Mouse (Mus musculus) Patski (cell line): ENCODE measurements around the gene Fmod. TPM values are rescaled to one million over a fixed set of nuclear protein-coding genes. Genes with fewer than 3 reads are reported as not detected.

Source experiments
- ATAC-seq: fragments of 100-300 bp; one replicate; pipeline ENCODE4 v1.8.0; 2021
- CTCF ChIA-PET: fragments of 350-600 bp; sonication (Branson Sonifier 250); formaldehyde crosslinking; loops from one replicate; lab custom pipeline; 2022; ENCODE audit warnings: inconsistent platforms; lab: Charles Lee
- POLR2A ChIA-PET: fragments of 350-600 bp; sonication (Branson Sonifier 250); formaldehyde crosslinking; loops from one replicate; lab custom pipeline; 2022; ENCODE audit warnings: antibody characterized with exemption, inconsistent platforms; lab: Charles Lee
- DNase-seq: peaks from one replicate; pipeline ENCODE4 v3.0.0-alpha.2; 2011; ENCODE audit warnings: low read depth, low spot score
- H3K27me3 ChIP-seq: fragments of 371-371 bp; one replicate; pipeline ENCODE4 v1.5.1; 2021
- CTCF ChIP-seq: fragments of 100-300 bp; IDR thresholded peaks from one replicate; pipeline ENCODE4 v1.5.1; 2021
- in situ Hi-C: fragments of 300-500 bp; cut with MboI; formaldehyde crosslinking; loops from 3 replicates; pipeline ENCODE4 v1.11.1; 2018; ENCODE audit warnings: low pct_unique_long_range_greater_than_20kb, mixed read lengths
- polyA plus RNA-seq: library from polyadenylated mRNA; unstranded; gene quantifications from one replicate; pipeline ENCODE4 v1.2.3, GENCODE M21; 2021

The Fmod gene
- polyA plus RNA-seq, 1 experiment from 2014 or later: 0.10 TPM

GRCm38 (mm10) chr1:134053207-134053606 lies 16.2 kb downstream of the Fmod start:
- ATAC-seq (no peak), DNase-seq (no peak)
- peaks cover 6% of the 10 kb centered on the region for H3K27me3 ChIP-seq
- in situ Hi-C loops: no loop called here
- POLR2A ChIA-PET: interaction anchor here (1.1 kb wide), 1 partner anchor 69 kb away, joined by 3 read pairs; no protein-coding TSS in a partner anchor
- CTCF ChIA-PET: interaction anchor here (0.8 to 8.5 kb wide), 15 partner anchors 10 to 270 kb away, joined by 3 to 72 read pairs (median 3); partner anchors contain the start of gene Btg2
- no peak for TF ChIP-seq CTCF

GRCm38 (mm10) chr1:134055058-134055457 lies 18.0 kb downstream of the Fmod start:
- DNase-seq: no peak
- peaks cover 6% of the 10 kb centered on the region for H3K27me3 ChIP-seq
- in situ Hi-C loops: loop anchor here (5.0 kb wide), 1 partner anchor 47 kb away; no protein-coding TSS in a partner anchor
- ChIA-PET POLR2A (no interaction called here), CTCF (interaction anchor here (1.2 to 8.5 kb wide), 3 partner anchors 22 to 65 kb away, joined by 3 to 72 read pairs (median 3); no protein-coding TSS in a partner anchor)
- no peak for ATAC-seq
- no peak for TF ChIP-seq CTCF

- TF ChIP-seq CTCF: no peak
- H3K27me3 ChIP-seq: no peaks in the 10 kb centered on the region
- ATAC-seq (no peak), DNase-seq (no peak)
- POLR2A ChIA-PET: interaction anchor here (0.6 kb wide), 1 partner anchor 9 kb away, joined by 3 read pairs; no protein-coding TSS in a partner anchor
- in situ Hi-C loops: loop anchor here (5.0 kb wide), 1 partner anchor 47 kb away; no protein-coding TSS in a partner anchor
- CTCF ChIA-PET: interaction anchor here (1.0 to 8.5 kb wide), 5 partner anchors 15 to 276 kb away, joined by 3 to 72 read pairs (median 3); partner anchors contain the start of gene Ppfia4
Measured at GRCm38 (mm10) chr1:134055666-134056245, 18.7 kb downstream of the Fmod start.

DNA sequence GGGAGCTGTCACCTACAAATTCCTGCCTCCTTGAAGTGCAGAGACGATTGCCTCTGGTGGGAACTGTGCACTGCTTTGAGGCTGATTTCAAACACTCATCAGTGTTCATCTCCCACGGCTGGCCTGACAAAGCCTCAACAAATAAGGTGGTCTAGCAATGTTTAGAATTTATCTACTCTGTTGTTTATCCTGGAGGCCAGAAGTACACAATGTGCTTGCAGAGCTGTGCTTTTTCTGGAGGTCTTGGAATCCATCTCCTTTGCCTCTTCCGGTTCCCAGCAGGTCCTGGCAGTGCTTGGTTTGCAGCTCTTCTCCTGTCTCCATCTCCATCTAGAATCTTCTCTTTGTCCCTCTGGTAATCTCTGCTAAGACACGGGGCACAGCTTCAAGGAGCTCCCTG lies 19.2 kb downstream of the Fmod start:
- H3K27me3 ChIP-seq: no peaks in the 10 kb centered on the region
- TF ChIP-seq CTCF: no peak
- CTCF ChIA-PET: interaction anchor here (1.0 to 8.5 kb wide), 4 partner anchors 15 to 276 kb away, joined by 3 to 72 read pairs (median 4); partner anchors contain the start of gene Ppfia4
- in situ Hi-C loops: loop anchor here (5.0 kb wide), 1 partner anchor 46 kb away; no protein-coding TSS in a partner anchor
- ATAC-seq: no peak
- DNase-seq: no peak
- POLR2A ChIA-PET: interaction anchor here (0.6 kb wide), 1 partner anchor 9 kb away, joined by 3 read pairs; no protein-coding TSS in a partner anchor

DNA sequence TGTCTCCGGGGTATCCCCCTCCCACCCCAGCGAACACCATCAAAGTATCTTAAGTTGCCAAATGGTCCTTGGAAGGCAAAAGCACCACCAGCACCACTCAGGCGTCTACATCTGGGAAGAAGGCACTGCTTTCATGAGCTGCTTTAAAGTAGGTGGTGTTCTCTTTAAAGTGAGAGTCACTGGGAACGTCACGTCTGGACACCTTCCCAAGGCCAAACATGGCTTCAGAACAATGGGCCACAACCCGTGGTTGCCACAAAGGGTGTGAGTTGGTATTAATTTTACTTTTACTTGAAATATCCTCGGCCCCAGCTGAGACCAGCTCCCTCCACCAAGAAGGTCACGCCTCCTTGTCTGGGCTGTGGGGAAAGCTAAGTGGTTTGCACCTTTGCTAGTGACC lies 20.7 kb downstream of the Fmod start:
- in situ Hi-C loops: loop anchor here (5.0 kb wide), 1 partner anchor 45 kb away; no protein-coding TSS in a partner anchor
- DNase-seq: no peak
- CTCF ChIA-PET: interaction anchor here (2.4 to 8.5 kb wide), 2 partner anchors 45 to 62 kb away, joined by 6 to 72 read pairs; no protein-coding TSS in a partner anchor
- TF ChIP-seq CTCF: no peak
- no peak for ATAC-seq
- POLR2A ChIA-PET: interaction anchor here (1.0 kb wide), 1 partner anchor 43 kb away, joined by 3 read pairs; no protein-coding TSS in a partner anchor
- H3K27me3 ChIP-seq: no peaks in the 10 kb centered on the region

DNA sequence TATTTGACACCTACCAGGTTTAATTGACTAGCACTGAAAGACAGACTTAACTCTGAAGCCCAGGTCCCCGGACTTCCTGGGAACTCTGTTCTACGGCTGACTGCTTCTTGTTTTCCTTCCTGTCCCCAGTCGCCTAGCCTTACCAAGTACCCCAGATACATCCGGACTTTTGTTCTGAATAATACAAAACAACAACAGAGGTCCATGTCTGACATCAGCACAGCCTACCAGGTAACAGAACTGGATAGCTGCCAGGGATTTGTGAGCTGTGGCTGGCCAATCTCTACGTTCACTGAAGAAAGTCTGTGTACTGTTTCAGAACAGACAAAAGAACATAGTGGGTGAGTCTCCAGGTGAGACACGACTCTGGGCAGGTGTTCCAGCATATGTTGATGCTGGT lies 21.8 kb downstream of the Fmod start:
- ChIA-PET POLR2A (interaction anchor here (0.6 kb wide), 1 partner anchor 16 kb away, joined by 4 read pairs; no protein-coding TSS in a partner anchor), CTCF (interaction anchor here (0.6 to 8.5 kb wide), 7 partner anchors 12 to 61 kb away, joined by 3 to 72 read pairs (median 6); partner anchors contain the start of genes Btg2 and Chit1)
- H3K27me3 ChIP-seq: no peaks in the 10 kb centered on the region
- ATAC-seq (no peak), DNase-seq (no peak)
- no peak for TF ChIP-seq CTCF
- in situ Hi-C loops: loop anchor here (5.0 kb wide), 1 partner anchor 43 kb away; no protein-coding TSS in a partner anchor

- in situ Hi-C loops: loop anchor here (5.0 kb wide), 1 partner anchor 42 kb away; no protein-coding TSS in a partner anchor
- DNase-seq: no peak
- CTCF ChIA-PET: interaction anchor here (0.8 to 8.5 kb wide), 7 partner anchors 10 to 60 kb away, joined by 3 to 72 read pairs (median 6); partner anchors contain the start of genes Btg2 and Chit1
- POLR2A ChIA-PET: interaction anchor here (0.9 to 5.0 kb wide), 3 partner anchors 15 to 40 kb away, joined by 3 to 40 read pairs (median 3); partner anchors contain the start of gene Btg2
- TF ChIP-seq CTCF: no peak
- no peaks in the 10 kb centered on the region for H3K27me3 ChIP-seq
- ATAC-seq: no peak
Measured at GRCm38 (mm10) chr1:134059739-134060695, 23.0 kb downstream of the Fmod start.

- CTCF ChIA-PET: interaction anchor here (0.8 to 2.9 kb wide), 6 partner anchors 11 to 59 kb away, joined by 3 to 15 read pairs (median 4); partner anchors contain the start of gene Btg2
- in situ Hi-C loops: no loop called here
- TF ChIP-seq CTCF: no peak
- POLR2A ChIA-PET: interaction anchor here (0.9 to 5.0 kb wide), 4 partner anchors 12 to 39 kb away, joined by 3 to 40 read pairs (median 6); partner anchors contain the start of gene Btg2
- ATAC-seq (peak; percentile 55), DNase-seq (no peak)
- H3K27me3 ChIP-seq: no peaks in the 10 kb centered on the region
Measured at GRCm38 (mm10) chr1:134060849-134061569, 24.0 kb downstream of the Fmod start.

- POLR2A ChIA-PET: interaction anchor here (1.3 to 5.0 kb wide), 4 partner anchors 11 to 145 kb away, joined by 3 to 40 read pairs (median 9); partner anchors contain the start of gene Btg2
- DNase-seq (no peak), ATAC-seq (no peak)
- in situ Hi-C loops: no loop called here
- no peak for TF ChIP-seq CTCF
- no peaks in the 10 kb centered on the region for H3K27me3 ChIP-seq
- CTCF ChIA-PET: interaction anchor here (1.5 to 2.9 kb wide), 4 partner anchors 13 to 45 kb away, joined by 4 to 15 read pairs (median 7); no protein-coding TSS in a partner anchor
Measured at GRCm38 (mm10) chr1:134061915-134062314, 24.9 kb downstream of the Fmod start.
